Mouse (Mus musculus) heart, adult 18-20 months (tissue): ENCODE measurements around the gene Fras1. TPM values are rescaled to one million over a fixed set of nuclear protein-coding genes. Genes with fewer than 3 reads are reported as not detected.

Source experiments
- DNase-seq, 2 experiments: peaks; one replicate each; pipeline ENCODE4 v3.0.0; 2021 to 2022; ENCODE audit warnings: mixed read lengths in 1 of 2
- total RNA-seq, 2 experiments: library from RNA; stranded (reverse); gene quantifications; 2 replicates each; pipeline ENCODE4 v1.2.3; 2021

The Fras1 gene
- total RNA-seq, 2 experiments from 2014 or later, result 1.0 to 1.6 TPM

- no peak for DNase-seq
These were observed 31.5 kb downstream of the Fras1 start for GRCm38 (mm10) chr5:96405139-96405842.

- DNase-seq, result no peak
These were observed 34.5 kb downstream of the Fras1 start for GRCm38 (mm10) chr5:96408291-96408690.

- no peak for DNase-seq
These were observed 39.1 kb downstream of the Fras1 start for GRCm38 (mm10) chr5:96412754-96413394.

- DNase-seq, result no peak
These were observed 43.4 kb downstream of the Fras1 start for GRCm38 (mm10) chr5:96417121-96417520.

GRCm38 (mm10) chr5:96421550-96421949, 47.8 kb downstream of the Fras1 start:
- no peak for DNase-seq

- no peak for DNase-seq
These were observed 49.0 kb downstream of the Fras1 start for GRCm38 (mm10) chr5:96422716-96423115.

GRCm38 (mm10) chr5:96425391-96425790, 51.6 kb downstream of the Fras1 start:
- no peak for DNase-seq

- DNase-seq, result no peak
These were observed 55.9 kb downstream of the Fras1 start for GRCm38 (mm10) chr5:96429532-96430141.

GRCm38 (mm10) chr5:96437870-96438269, 64.1 kb downstream of the Fras1 start:
- no peak for DNase-seq

- DNase-seq, result no peak
These were observed 66.1 kb downstream of the Fras1 start for GRCm38 (mm10) chr5:96439811-96440210.

GRCm38 (mm10) chr5:96447460-96447859, 73.7 kb downstream of the Fras1 start:
- DNase-seq, result no peak

- no peak for DNase-seq
These were observed 78.3 kb downstream of the Fras1 start for GRCm38 (mm10) chr5:96452027-96452426.

- DNase-seq, result no peak
These were observed 79.6 kb downstream of the Fras1 start for GRCm38 (mm10) chr5:96453386-96453785.

- DNase-seq, result no peak
These were observed 80.7 kb downstream of the Fras1 start for GRCm38 (mm10) chr5:96454422-96454821.

- no peak for DNase-seq
These were observed 81.5 kb downstream of the Fras1 start for GRCm38 (mm10) chr5:96455241-96455640.

- DNase-seq, result no peak
These were observed 83.7 kb downstream of the Fras1 start for GRCm38 (mm10) chr5:96457436-96457958.

- DNase-seq, result no peak
These were observed 85.8 kb downstream of the Fras1 start for GRCm38 (mm10) chr5:96459605-96460004.

- DNase-seq, result no peak
These were observed 88.4 kb downstream of the Fras1 start for GRCm38 (mm10) chr5:96462197-96462596.

GRCm38 (mm10) chr5:96466461-96466860, 92.7 kb downstream of the Fras1 start:
- no peak for DNase-seq

- no peak for DNase-seq
These were observed 98.2 kb downstream of the Fras1 start for GRCm38 (mm10) chr5:96471995-96472394.

- no peak for DNase-seq
These were observed 101.7 kb downstream of the Fras1 start for GRCm38 (mm10) chr5:96475488-96475887.

- no peak for DNase-seq
These were observed 105.2 kb downstream of the Fras1 start for GRCm38 (mm10) chr5:96479003-96479402.

- DNase-seq, result no peak
These were observed 107.4 kb downstream of the Fras1 start for GRCm38 (mm10) chr5:96481159-96481558.
